Mouse (Mus musculus) gastrocnemius, adult 2 months (tissue): ENCODE data around the gene Fam71f1. TPM values are rescaled to one million over a fixed set of nuclear protein-coding genes. Genes with fewer than 3 reads are reported as not detected.

Source experiments
- DNase-seq: peaks from one replicate; pipeline ENCODE4 v3.0.0; 2022
- H3K27ac ChIP-seq: fragments of 200-600 bp; 2 replicates; pipeline ENCODE4 v1.8.1; 2022; ENCODE audit warnings: mild to moderate bottlenecking
- H3K4me3 ChIP-seq: fragments of 200-600 bp; 2 replicates; pipeline ENCODE4 v1.8.1; 2022; ENCODE audit warnings: mild to moderate bottlenecking, moderate library complexity
- CTCF ChIP-seq: fragments of 200-600 bp; IDR thresholded peaks from 2 replicates; pipeline ENCODE4 v1.8.1; 2022; ENCODE audit warnings: antibody characterized with exemption, mild to moderate bottlenecking, moderate library complexity
- intact Hi-C: fragments of 180-260 bp; cut with DNase I; formaldehyde crosslinking; loops from one replicate; pipeline ENCODE4 v1.15.1; 2025
- total RNA-seq, 2 experiments: library from RNA; stranded (reverse); gene quantifications; 2 replicates each; pipeline ENCODE4 v1.2.3; 2021

Fam71f1 gene
- total RNA-seq, 2 experiments from 2014 or later, result not detected

DNA sequence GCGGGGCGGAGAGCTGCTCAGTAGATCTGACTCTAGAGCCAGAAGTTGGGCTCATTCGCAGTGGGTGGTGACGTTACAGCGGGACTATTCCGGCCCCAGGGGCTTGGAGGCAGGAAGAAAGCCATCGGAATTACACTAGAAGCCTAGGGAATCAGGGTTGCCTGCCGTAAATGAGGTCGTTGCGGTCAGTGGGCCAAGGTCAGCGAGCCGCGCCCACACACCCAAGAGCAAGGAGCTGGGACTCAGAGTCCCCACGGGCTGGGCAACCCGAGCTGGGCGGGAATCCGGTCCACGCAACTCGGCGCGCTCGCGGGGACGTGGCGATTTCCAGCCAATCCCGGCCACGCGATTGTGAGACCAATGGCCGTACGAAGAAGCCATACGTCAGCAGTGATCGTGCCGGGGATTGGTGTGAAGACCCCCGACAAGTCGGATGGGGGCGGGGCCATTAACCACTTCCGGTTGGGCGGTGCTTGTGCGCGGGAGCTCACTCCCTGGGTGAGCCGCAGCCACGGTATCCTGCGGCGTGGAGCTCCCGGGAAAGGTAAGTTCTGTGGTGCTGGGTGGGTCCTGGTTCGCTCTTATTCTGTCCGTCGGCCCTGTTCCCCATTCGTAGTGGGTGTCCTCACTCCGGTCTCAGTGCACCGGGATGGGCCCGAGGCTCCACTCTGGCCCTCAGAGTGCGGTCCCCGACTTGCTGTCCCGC, 28.9 kb downstream of the Fam71f1 start, which contains the start of gene Calu:
Gene Calu (plus strand): TSS at position 405 of the 706 bp plus-strand sequence.
- DNase-seq, result peak; percentile 100
- peak within 1 kb of the TSS; percentile 96 for H3K27ac ChIP-seq
- intact Hi-C loops, result loop anchor here (5.0 kb wide), 2 partner anchors 76 to 259 kb away; partner anchors contain the start of genes Hilpda and Tnpo3
- TF ChIP-seq CTCF, result no peak
- H3K4me3 ChIP-seq, result peak within 1 kb of the TSS; percentile 80

DNA sequence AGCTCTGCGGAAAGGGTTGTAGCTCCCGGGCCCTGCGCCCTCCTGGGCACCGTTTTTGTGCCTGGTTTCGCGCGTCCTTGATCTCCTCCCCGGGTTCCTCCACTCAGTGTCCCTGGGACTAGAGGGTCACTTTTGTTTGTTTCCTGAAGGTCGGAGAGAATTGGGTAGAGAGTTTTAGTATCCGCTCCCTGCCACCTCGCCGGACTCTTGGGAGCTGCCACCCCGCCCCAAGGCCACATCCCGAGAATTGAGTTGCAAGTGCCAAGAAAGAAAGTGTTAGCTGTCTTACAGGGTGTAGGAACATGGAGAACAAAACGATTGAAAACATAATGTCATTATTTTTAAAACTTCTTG, 29.4 kb downstream of the Fam71f1 start:
- peak overlapping the region; percentile 80 for H3K4me3 ChIP-seq
- intact Hi-C loops, result loop anchor here (5.0 kb wide), 2 partner anchors 76 to 259 kb away; partner anchors contain the start of genes Hilpda and Tnpo3
- peak overlapping the region; percentile 96 for H3K27ac ChIP-seq
- no peak for TF ChIP-seq CTCF
- no peak for DNase-seq

GRCm38 (mm10) chr6:29351613-29352012, 32.7 kb downstream of the Fam71f1 start:
- intact Hi-C loops, result no loop called here
- no peak for DNase-seq
- H3K27ac ChIP-seq, result no peak overlapping the region

DNA sequence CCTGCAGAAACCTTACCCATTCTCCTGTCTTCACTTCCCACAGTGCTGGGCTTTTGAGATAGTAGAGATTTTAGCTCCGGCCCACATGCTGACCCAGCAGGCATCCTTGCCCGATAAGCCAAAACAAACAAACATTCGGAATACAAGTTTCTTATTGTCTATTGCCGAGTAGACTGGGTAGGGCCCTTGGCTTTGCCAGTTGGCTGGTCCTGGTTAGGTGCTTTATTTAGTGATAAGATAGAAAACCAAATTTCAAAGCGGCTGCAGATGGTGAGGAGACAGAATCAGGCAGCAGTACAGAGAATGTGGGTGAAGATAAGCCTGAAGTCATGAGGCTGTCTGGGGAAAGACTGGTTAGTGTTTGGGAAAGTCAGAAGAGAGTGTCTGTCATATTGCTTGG, 33.9 kb downstream of the Fam71f1 start:
- intact Hi-C loops, result no loop called here
- DNase-seq, result no peak
- no peak overlapping the region for H3K4me3 ChIP-seq
- H3K27ac ChIP-seq, result no peak overlapping the region
- TF ChIP-seq CTCF, result no peak

More at GRCm38 (mm10) chr6:29351613-29352012, 32.7 kb downstream of the Fam71f1 start:
- peak; percentile 38; the same call in 1 of the 2 replicates for TF ChIP-seq CTCF
- H3K4me3 ChIP-seq, result no peak overlapping the region

- Histone ChIP-seq H3K27ac (peak overlapping the region; percentile 83), H3K4me3 (peak overlapping the region; percentile 32)
- no peak for TF ChIP-seq CTCF
- peak; percentile 69 for DNase-seq
- intact Hi-C loops, result no loop called here
Observed at GRCm38 (mm10) chr6:29359386-29359785, 40.4 kb downstream of the Fam71f1 start.

DNA sequence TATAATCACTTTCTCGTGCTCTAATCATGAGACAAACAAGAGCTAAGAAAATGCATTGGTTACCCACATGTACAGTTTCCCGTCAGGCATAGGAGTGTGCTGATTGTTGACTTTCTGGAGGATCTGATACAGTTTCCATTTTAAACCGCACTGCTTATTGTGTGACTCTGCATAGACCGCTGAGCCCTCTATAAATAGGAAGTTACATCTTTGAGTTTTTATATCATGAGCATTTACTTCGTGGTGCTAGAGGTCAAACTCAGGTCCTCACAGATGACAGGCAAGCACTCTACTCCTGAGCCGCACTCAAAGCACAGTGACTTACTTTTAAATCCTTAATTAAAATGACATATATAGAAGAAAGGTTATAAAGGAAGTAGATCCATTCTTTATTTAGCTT, 41.3 kb downstream of the Fam71f1 start:
- Histone ChIP-seq H3K27ac (peak overlapping the region; percentile 83), H3K4me3 (peak overlapping the region; percentile 32)
- TF ChIP-seq CTCF, result no peak
- no peak for DNase-seq
- intact Hi-C loops, result loop anchor here (5.0 kb wide), 2 partner anchors 77 to 127 kb away; no protein-coding TSS in a partner anchor

- peak overlapping the region; percentile 83 for H3K27ac ChIP-seq
- DNase-seq, result peak; percentile 34
- peak; percentile 70 for TF ChIP-seq CTCF
- intact Hi-C loops, result loop anchor here (5.0 kb wide), 2 partner anchors 75 to 125 kb away; no protein-coding TSS in a partner anchor
- H3K4me3 ChIP-seq, result peak overlapping the region; percentile 46
Observed at GRCm38 (mm10) chr6:29362246-29363128, 43.5 kb downstream of the Fam71f1 start.

GRCm38 (mm10) chr6:29363129-29363515, 44.2 kb downstream of the Fam71f1 start:
- intact Hi-C loops, result loop anchor here (5.0 kb wide), 2 partner anchors 74 to 124 kb away; no protein-coding TSS in a partner anchor
- DNase-seq, result no peak
- Histone ChIP-seq H3K4me3 (no peak overlapping the region; the same call in 1 of the 2 replicates), H3K27ac (peak overlapping the region; percentile 83)
- TF ChIP-seq CTCF, result no peak

DNA sequence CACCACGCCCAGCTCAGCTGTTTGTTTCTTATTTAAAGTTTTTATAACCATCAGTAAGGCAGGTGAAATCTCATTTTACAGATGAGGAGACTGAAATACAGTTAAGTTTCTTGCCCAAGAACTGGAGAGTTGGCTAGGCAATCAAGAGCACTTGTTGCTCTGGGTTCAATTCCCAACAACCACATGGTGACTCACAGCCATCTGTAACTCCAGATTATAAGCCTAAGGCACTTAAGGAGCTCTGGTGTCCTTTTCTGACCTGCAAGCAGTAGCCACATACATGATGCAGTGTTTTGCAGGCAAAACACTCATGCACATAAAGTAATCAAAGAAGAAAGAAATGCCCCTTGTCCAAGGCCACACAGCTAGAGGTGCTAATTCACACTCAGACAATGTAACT, 46.3 kb downstream of the Fam71f1 start:
- no peak for TF ChIP-seq CTCF

DNA sequence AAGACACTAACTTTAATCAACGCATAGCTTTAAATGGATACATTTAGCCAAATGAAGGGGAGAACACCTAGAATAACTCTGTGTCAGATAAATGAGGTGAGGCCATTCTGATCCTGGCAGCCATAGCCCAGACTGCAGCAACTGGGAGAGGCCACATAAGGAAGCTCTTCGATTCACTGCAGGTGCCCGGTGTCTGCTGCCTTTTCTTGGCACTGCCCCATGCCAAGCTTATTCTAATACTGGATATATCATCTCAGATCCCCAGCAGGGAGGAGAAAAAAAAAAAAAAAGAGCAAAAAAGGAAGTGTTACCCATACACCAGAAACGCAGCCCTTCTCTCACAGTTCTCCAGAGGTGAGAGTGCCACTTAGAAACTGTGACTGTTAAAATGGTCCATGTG, 58.4 kb downstream of the Fam71f1 start:
- Histone ChIP-seq H3K27ac (no peak overlapping the region), H3K4me3 (no peak overlapping the region)
- no peak for TF ChIP-seq CTCF
- no peak for DNase-seq
- intact Hi-C loops, result no loop called here

More for the DNA sequence above, 46.3 kb downstream of the Fam71f1 start:
- H3K4me3 ChIP-seq, result no peak overlapping the region
- intact Hi-C loops, result no loop called here
- H3K27ac ChIP-seq, result no peak overlapping the region
- DNase-seq, result no peak

DNA sequence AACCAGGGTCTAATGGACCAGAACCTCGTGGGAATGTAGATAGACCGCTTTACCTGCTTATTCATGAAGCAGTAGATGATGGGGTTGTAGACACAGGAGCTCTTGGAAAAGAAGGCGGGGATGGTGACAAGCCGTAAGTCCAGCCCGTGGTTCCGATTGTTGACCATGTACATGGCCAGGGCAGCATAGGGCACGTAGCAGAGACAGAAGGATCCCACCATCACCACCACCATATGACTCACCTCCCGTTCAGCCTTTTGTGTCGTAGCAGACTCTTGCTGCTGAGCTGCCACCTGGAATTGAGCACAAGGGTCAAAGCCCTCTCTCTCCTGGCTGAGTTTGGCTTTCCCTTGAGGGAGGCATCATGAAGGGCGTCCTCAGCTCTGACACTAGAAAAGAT, 59.7 kb downstream of the Fam71f1 start:
- intact Hi-C loops, result no loop called here
- H3K27ac ChIP-seq, result no peak overlapping the region
- no peak for TF ChIP-seq CTCF
- no peak overlapping the region for H3K4me3 ChIP-seq
- DNase-seq, result no peak

- no peak for TF ChIP-seq CTCF
Observed at GRCm38 (mm10) chr6:29379954-29380353, 61.0 kb downstream of the Fam71f1 start.

More at GRCm38 (mm10) chr6:29379954-29380353, 61.0 kb downstream of the Fam71f1 start:
- Histone ChIP-seq H3K4me3 (no peak overlapping the region), H3K27ac (no peak overlapping the region)
- intact Hi-C loops, result loop anchor here (10.0 kb wide), 1 partner anchor 225 kb away; the partner anchor contains the start of gene Tnpo3
- no peak for DNase-seq
